Mouse (Mus musculus) liver, embryonic 14.5 days (tissue): ENCODE measurements at regions not wholly inside any gene's neighbourhood (a gene's known extent, or its start where the extent isn't known, plus 50 kb on each side); places are given as distances from the start of the nearest gene placed in this dataset.

Experiments
- CTCF ChIP-seq: IDR thresholded peaks from 2 replicates; pipeline ENCODE4 v1.5.1; 2016; ENCODE audit warnings: antibody characterized with exemption, low read depth, control low read depth
- EP300 ChIP-seq: IDR thresholded peaks from 2 replicates; pipeline ENCODE4 v1.6.1; 2016; ENCODE audit warnings: antibody characterized with exemption, low read depth

DNA sequence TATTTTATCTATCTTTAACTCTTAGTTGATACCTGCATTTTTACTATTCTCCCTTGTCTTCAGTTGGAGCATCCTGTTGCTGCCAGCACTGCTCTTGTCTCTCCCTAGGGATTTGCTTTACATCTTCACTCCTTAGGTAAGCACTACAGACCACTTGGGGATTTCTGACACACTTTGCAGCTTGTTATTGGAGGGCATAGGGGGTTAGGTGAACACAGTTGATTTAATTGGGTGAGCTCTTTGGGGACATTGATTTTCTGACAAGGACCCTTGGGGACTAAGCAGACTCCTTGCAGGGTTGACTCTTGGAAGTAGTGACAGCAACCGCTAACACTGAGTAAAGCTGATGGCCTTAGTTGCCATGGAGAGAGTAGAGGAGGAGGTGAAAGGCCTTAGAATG lies 309.0 kb upstream of the Tram1l1 start:
- TF ChIP-seq CTCF (no peak), EP300 (no peak)
